Mouse (Mus musculus) brain, embryonic 14.5 days (tissue): ENCODE measurements around the gene Ctc1. TPM values are rescaled to one million over a fixed set of nuclear protein-coding genes. Genes with fewer than 3 reads are reported as not detected.

Source experiments
- DNase-seq: peaks from one replicate; pipeline ENCODE4 v3.0.0-alpha.2; 2011; ENCODE audit warnings: low read depth
- CTCF ChIP-seq: fragments of 200-500 bp; IDR thresholded peaks from 2 replicates; pipeline ENCODE4 v1.5.1; 2012; ENCODE audit warnings: inconsistent platforms, mild to moderate bottlenecking, moderate library complexity, borderline replicate concordance; ENCODE audit not compliant: insufficient read depth, insufficient read length; ENCODE audit errors: extremely low read depth
- POLR2A ChIP-seq: fragments of 200-500 bp; IDR thresholded peaks from 2 replicates; pipeline ENCODE4 v1.6.1; 2012; ENCODE audit warnings: mild to moderate bottlenecking, inconsistent platforms, borderline replicate concordance; ENCODE audit not compliant: poor library complexity, insufficient read depth, insufficient read length, severe bottlenecking; ENCODE audit errors: extremely low read depth
- polyA plus RNA-seq: library from polyadenylated mRNA; depleted of rRNA; stranded (reverse); fragments of >200 nt; gene quantifications from 2 replicates; pipeline ENCODE4 v1.2.3, GENCODE M21; 2012

Ctc1 gene
- polyA plus RNA-seq, 1 experiment = 115 TPM

- TF ChIP-seq POLR2A (no peak), CTCF (no peak)
- DNase-seq = no peak
Measured at GRCm38 (mm10) chr11:69065394-69065925, 49.7 kb downstream of the Ctc1 start.

- peak; percentile 63 for DNase-seq
- TF ChIP-seq POLR2A (no peak), CTCF (no peak)
Measured at GRCm38 (mm10) chr11:69066163-69066861, 50.6 kb downstream of the Ctc1 start.

GRCm38 (mm10) chr11:69066956-69067355, 51.2 kb downstream of the Ctc1 start:
- peak; percentile 87; the same call in 1 of the 2 replicates for TF ChIP-seq CTCF
- TF ChIP-seq POLR2A = no peak
- DNase-seq = peak; percentile 92

- DNase-seq = no peak
- TF ChIP-seq CTCF (no peak), POLR2A (no peak)
Measured at GRCm38 (mm10) chr11:69067601-69068000, 51.9 kb downstream of the Ctc1 start.

- no peak for DNase-seq
- no peak for TF ChIP-seq CTCF
- TF ChIP-seq POLR2A = no peak
Measured at GRCm38 (mm10) chr11:69070093-69070492, 54.4 kb downstream of the Ctc1 start.

GRCm38 (mm10) chr11:69070590-69071222, 55.0 kb downstream of the Ctc1 start, which contains the start of gene Tmem107:
Gene Tmem107, plus strand, starts transcription at chr11:69070806.
- DNase-seq = peak; percentile 98
- TF ChIP-seq CTCF = no peak
- TF ChIP-seq POLR2A = peak; percentile 64; the same call in 1 of the 2 replicates

- DNase-seq = no peak
- TF ChIP-seq CTCF = no peak
- TF ChIP-seq POLR2A = no peak
Measured at GRCm38 (mm10) chr11:69071262-69071661, 55.6 kb downstream of the Ctc1 start.

GRCm38 (mm10) chr11:69072234-69072633, 56.5 kb downstream of the Ctc1 start:
- DNase-seq = no peak
- TF ChIP-seq CTCF (no peak), POLR2A (no peak)

- TF ChIP-seq POLR2A = no peak
- no peak for DNase-seq
Measured at GRCm38 (mm10) chr11:69072666-69073064, 57.0 kb downstream of the Ctc1 start.

- peak; percentile 97 for DNase-seq
Measured at GRCm38 (mm10) chr11:69073065-69073888, 57.6 kb downstream of the Ctc1 start.

More at GRCm38 (mm10) chr11:69073065-69073888, 57.6 kb downstream of the Ctc1 start:
- TF ChIP-seq CTCF = no peak
- peak; percentile 89 for TF ChIP-seq POLR2A
